Mouse (Mus musculus): ENCODE results near the gene Mvd.

Gene Mvd

DNA sequence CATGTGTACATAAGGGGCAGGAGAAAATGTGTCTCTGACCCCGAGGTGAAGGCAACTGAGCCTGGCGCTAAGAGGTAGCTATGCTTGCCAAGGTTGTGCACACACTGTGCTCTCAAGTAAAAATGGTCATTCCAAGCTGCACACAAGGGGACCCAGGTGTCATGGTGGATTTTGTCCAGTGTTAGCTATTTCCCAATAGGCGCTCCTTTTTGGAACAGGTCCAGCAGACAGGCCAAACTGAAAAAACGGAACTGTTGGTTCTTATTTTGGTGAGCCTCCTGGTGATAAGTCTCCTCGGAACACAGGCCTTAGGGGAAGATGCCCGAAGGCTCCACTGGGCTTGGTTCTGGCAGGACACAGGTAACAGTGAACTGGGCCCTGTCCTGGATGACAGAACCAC lies 11.2 kb upstream of the Mvd start:
- DNase-seq = peak in 1 of 2 experiments; percentile 49

DNA sequence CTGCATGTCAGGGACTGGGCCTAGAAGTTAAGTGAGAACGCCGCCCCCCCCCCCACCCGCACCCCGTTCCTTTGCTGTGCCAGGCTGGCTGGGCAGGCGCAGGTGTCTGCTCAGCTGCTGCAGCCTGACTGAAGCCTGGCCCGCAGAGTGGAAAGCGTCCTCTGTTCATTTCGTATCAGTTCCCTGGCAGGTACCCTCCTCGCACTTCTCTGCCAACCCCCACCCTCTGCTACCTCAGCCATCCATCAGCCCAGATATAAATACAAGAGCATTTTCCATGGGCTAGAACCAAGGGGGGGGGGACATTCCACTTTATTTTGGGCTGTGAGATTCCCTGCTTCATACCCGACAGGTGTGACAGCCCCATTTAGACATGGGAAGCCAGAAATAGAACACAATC lies 8.9 kb upstream of the Mvd start:
- DNase-seq = no peak

DNA sequence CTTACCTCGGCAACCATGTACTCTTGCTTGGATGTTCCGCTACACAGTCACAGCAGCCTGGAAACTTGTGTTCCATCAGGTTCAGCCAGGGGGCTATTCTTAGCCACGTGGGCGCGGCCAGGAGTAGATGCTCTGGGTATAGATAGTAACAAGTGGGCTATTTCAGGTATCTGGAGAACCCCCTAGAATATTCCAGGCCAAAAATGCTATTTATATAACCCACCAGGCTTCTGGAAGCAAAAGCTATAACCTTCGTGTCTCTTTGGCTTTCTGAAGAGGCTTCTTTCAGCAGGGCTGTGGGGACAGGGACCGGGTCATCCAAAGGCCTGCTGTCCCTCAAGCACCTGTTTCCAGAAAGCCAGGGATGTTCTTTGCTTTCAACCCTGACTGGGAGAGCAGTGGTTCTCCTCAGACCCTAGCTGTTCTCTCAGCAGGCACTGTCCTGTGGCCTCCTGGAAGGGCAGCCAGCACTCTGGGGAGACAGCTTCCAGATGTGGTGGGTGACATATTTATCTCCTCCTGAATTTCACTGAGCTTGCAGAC lies 8.0 kb upstream of the Mvd start:
- DNase-seq = no peak

DNA sequence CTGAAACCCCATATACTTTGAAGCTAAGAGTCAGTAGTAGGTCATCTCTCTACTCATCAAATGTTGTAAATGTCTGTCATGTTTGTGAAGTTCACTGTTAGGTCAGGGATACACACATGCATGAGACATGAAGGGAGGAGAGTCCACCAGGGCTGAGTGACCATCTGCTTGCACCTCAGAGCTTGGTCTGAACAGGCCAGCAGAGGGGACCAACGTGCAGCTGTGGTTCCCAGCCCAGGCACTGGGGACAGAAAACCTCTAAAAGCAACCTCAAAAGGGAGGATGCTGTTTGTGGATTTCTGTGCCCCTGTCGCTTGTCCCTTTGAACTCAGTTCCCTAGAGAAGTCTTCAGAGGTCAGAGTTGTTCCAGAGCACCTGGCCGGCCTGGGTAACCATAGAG lies 2.0 kb upstream of the Mvd start:
- DNase-seq = no peak

DNA sequence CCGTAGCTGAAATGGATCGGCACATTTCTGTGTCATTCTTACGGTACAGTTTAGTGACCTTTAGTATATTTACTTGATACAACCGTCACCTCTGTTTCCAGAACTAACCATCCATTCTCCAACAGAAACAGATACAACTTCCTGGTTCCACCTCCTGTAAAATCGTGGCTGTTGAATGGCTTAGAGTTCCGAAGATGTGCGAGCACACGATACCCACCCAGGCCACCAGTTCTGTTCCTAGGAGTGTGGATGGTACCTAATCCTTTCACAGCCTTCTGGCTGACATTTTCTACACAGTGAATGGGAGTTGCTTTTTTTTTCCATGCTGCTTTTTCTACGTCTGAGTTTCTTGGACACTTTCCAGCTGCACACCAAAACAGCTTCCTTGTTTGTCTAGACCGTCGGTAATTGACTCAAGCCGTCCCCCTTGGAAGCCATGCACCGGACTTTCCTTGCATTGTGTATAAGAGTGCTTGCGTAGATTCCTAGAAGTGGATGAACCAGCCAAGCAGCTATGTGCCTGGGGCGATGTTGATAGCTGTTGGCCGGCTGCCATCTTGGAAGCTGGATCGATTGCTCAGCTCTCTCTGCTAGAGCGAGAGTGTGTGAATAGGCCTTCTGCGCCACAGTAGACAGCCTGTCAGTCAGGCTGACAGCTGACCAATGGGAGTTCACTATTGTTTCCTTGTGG lies 981 bp upstream of the Mvd start:
- DNase-seq = peak; percentile 94

DNA sequence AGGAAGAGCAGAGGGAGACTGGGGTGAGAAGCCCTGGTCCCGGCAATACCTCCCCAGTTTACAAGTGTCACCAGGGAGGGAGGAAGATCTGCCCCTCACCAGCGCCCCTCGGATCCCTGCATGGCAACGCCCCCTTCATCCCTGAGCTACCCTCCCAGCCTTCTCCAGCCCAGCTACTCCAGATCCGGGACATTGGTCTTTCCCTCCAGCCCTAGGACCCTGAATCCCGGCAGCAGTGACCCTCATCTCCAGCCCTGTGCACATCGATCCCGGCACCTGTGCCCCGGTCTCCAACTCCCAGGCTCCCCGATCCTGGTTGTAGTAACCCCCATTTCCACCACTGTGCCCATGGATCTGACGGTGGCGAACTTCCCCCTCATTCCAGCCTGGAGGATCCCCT lies 441 bp downstream of the Mvd start:
- peak in 1 of 2 experiments; percentile 51 for DNase-seq

DNA sequence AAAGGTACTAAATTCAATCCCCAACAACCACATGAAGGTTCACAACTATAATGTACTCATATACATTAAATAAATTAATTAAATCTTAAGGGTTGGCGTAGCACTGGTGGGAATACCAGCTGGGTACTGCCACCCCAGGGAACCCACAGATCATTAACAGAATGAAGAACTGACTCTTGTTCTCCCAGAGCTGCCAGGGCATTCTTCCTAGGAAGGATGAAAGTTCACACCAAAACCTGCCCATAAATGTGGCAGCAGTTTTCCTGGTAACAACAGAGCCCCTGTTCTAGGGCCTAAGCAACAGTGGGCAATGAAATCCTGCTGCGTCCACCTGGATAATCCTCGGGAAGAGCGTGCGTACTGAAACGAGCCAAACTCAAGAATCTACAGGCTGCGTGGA lies 866 bp downstream of the Mvd start:
- no peak for DNase-seq

DNA sequence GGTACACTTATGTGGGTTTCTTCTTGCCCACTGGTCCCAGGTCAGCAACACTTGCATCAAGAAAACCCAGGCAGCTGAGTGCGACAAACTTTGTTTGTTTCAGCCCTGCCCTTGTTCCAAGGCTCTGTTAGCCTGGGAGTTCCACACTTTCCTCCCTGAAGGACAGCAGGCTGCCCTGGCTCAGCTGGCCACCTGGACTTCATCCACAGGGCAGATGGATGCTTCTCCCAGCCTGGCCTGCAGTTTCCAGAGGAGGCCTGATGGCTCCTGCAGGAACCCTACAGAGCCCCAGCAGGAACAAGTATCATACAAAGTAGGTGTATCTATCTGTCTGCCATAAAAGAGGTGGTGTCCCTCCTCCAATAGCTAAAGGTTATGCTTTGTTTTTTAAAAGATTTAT lies 1.9 kb downstream of the Mvd start:
- peak; percentile 58 to 71 for DNase-seq

DNA sequence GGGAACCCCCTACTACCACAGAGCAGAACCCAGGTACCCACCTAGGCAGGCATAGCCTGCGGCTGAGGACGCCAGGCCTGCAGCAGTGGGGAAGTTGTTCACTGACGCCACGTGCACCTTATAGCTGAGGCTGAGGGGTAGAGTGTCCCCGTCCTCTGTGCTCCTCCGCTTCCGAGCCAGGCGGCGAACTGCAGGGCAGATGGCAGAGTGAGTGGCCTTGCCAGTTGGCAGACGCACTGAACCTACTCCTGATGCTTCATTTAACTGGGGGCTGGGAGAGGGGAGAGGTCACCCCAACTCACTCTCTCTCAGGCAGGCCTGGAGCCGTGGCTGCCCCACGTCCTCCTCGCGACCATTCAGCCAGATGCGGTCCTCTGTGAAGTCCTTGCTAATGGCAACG lies 3.9 kb downstream of the Mvd start:
- DNase-seq = peak; percentile 88 to 92

DNA sequence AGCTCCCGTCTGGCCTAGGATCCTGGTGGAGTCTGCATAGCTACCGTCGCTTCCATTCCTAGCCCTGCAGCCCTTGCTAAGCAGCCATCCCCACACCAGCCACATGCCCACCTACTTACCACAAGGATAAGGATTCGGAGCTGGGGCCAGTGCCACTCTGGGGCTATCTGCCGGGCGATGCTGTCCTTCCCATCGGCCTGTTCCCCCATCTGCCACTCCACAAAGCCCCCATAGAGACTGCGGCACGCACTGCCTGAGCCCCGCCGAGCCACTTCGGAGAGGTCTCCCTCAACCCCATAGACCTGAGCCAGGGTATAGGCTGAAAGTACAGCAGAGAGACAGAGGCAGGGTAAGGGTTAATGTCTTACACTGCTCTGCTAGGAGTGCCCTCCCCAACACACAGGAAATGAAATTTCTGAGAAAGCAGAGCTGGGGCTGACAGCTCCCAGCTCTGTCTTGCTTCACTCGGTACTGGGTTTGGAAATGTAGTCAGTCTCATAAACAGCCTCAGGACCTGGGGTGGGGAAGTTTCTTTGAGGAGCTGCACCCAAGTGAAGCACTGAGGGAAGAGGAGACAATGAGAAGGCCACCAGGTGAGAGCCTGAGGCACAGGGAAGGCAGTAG lies 5.4 kb downstream of the Mvd start:
- no peak for DNase-seq

DNA sequence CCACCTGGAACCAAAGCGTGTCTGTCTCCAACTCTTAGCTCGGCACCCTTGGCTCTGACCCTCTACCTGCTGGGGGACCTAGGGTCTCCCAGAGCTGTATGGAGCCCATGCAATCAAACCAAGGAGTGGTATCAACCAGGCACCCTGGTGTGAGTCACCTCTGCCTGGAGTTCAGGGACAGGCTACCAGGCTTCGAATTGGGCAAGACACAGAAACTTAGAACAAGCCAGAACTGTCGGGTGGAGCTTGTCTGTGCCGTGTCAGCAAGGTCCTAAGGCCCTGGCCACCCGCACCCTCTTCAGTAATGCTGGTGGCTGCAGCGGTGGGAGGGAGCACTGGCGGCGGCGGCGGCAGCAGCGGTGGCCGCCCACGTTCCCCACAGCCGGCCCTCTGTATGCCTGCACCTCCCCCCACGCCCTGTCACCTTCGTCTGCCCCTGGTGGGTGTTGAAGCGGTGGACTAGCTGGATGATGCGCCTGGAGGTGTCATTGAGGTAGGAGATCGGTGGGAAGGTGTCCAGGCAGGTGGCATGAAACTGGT lies 6.6 kb downstream of the Mvd start:
- no peak for DNase-seq

DNA sequence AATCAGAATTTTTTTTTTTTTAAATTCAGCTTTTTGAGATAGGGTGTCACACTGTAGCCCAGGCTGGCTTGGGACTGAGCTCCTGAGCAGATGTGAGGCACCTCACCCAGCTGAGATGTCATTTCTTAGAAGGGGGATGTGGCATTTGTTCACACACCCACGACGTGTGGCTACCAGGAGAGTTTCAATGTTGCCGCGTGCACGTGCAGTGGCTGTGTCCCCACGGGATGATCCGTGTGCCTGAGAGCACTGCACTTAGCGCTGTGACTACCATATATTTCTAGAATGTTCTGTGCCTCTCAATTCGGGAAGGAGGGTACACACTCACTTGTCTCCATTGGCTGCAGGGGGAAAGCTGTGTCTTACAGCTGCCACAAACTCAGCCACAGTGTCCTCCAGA lies 7.1 kb downstream of the Mvd start:
- DNase-seq = no peak

DNA sequence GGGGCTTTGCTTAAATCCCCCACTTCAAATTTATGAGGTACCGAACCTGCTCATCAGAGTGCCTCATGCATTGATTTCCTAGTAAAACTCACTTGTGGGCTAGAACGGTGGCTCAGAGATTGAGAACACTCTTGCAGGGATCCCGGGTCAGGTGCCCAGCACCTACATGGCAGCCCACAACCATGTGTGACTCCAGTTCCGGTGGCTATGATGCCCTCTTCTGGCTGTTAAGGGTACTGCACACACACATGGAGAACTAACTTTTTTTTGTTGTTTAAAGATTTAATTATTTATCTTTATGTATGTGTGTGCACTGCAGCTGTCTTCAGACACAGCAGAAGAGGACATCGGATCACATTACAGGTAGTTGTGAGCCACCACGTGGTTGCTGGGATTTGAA lies 7.8 kb downstream of the Mvd start:
- no peak for DNase-seq

DNA sequence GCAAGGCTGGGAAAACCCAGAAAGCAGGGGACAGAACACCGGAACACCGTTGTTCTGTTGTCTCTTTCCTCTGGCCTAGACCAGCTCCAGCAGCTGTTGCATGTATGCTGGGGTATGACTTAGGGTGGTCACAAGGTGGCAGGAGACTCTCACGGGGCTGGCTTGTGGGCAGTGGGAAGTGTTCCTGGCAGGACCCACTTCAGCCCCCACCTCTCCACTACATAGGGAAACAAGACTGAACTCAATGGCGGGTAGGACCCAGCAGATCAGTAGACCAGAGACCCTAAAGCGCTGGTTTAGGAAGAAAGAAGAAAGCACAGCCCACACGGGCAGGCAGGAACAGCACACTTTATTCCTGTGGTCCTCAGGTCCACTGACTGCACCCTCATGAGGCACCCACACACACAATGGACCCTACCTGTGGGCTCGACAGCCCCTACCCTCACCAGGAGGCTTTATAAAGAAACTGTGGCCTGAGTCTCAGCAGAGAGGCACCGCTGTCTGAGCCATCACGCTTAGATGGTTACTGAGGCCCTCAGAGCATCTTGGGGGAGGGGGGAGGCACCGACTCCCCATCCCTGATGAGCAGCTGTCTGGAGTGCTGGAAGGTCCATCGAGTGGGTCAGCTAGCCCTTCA lies 9.8 kb downstream of the Mvd start:
- peak in 1 of 2 experiments; percentile 37 for DNase-seq

DNA sequence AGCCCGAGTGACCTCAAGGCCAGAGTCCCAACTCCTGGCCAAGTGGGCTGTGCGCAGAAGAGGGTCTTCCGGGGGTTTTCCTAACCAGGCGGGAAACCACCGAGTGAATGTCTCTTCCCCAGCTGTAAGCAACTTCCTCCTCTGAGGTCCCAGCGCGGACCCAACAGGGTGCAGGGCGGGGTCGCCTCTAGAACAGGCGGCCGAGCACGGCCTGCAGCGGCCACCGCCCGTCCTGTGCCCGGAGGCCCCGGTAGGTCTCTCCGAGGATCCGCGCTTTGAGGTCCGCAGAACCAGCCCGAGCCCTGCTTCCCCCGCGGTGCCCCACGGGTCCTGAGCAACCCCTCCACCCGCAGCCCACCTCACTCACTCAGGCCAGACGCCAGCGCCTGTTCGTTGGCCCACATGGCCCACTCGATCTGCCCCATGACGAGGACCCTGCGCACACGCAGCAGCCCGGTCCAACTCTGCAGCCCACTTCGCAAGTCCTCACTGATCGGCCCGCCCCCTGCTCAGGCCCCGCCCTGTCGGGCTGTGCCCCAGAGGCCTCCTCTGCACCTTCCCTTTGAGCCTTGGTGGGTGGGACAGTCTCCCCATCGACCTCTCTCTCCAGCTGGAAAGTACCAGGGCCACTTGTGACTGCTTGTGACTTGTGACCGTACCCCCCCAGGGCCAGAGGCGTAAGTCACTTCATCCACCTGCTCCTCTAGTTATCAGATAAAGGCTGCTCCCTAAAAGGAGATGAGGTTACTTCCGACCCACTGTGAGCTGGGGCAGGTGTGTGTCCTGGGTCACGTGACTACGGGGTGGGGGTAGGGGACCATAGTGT lies 10.6 kb downstream of the Mvd start, which contains the start of gene Cyba:
Gene Cyba (minus strand): TSS at position 488 of the 826 bp plus-strand sequence.
- DNase-seq = peak; percentile 50 to 57

DNA sequence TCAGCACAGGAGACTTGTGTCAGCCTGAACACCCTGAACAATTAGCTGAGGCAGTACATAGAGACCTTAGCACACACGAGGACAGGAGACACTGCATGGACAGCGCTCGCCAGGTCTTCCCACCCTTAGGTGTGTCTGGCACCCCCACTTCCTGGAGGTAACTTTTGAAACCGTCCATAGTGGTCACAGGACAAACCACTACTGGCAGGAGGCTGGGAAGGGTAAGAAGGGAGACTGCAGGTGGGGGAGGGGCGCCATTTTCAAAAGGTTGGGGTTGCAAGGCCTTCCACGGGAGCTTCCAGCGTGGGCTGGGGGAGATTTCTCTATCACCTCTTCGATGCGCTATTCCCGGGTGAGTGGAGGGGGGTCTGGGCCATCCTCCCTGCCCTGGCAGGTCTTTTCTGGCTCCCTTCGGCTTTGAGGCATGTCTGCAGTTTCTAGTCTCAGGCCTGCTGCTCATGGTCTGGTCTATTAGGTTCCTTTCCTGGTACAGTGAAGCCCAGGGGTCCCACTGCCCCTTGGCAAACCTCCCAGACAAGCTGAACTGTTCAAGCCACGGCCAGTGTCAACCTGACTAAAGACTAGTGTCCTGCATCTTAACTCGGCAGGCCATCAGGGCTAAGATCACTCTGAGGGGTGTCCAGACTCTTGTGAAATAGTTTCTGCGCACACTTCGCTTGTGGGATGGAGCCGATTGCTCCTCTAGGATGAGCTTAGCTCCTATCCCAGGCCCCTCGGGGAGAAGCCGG lies 11.4 kb downstream of the Mvd start:
- peak; percentile 64 to 66 for DNase-seq

DNA sequence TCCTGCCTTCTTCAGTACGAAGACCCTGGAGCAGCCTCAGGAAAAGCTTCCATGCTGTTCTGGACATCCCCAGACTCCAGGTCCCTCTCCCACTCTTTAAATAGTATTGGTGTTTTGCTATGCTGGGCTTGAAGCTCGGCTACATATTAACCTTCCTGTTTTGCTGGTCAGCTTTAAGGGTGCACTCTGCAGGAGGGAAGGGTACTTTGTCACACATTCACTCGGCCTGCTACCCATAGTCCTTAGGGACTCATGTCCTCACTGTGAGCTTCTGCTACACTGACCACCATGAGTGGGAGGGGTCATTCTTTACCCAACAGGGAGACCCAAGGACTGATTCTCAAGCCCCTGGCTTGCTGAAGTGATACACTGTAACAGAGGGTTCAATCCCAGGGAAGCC lies 12.6 kb downstream of the Mvd start:
- DNase-seq = no peak

DNA sequence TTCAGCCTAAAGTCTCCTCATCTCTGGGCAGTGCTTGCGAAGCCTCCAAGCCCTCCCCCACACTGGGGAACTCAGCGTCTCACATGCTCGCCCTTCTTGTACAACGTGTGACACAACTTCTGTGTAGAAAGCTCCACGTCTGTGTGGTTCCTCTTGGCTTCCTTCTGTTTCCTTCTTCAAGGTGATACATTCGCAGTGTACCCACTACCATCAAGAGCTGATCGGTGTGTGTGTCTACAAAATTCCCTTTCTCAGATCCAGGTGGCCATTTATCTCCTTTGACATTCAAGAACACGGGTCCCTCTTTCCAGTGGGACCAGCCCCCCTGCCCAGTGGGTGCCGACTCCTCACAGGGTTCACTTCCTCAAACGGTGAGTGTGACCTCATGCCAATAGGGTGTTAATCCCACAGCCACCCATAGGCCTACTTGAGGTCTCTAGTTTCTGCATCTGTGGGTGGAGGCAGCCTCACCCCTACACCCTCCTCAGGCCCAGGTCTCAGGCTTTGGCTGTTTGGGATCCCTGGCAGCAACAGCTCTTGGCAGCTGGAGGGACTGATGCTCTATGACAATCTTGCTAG lies 13.1 kb downstream of the Mvd start:
- DNase-seq = no peak

DNA sequence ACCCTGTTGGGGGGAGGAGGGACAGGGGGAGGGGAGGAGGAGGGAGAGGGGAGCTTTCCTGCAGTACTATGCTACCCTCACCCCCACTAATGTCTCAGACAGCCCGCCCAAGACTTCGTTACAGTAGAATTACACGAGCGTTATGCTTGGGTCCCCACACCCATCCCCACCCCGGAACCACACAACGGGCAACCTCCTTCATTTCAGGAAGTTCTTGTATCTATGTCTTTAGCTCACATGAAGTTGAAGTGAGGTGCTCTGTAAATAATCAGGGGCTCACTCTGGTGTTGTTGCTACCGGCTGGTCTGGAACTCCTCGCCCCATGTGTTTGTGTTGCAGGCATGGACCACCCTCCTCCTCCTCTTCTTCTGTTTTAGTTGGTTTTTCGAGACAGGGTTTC lies 15.1 kb downstream of the Mvd start:
- no peak for DNase-seq

DNA sequence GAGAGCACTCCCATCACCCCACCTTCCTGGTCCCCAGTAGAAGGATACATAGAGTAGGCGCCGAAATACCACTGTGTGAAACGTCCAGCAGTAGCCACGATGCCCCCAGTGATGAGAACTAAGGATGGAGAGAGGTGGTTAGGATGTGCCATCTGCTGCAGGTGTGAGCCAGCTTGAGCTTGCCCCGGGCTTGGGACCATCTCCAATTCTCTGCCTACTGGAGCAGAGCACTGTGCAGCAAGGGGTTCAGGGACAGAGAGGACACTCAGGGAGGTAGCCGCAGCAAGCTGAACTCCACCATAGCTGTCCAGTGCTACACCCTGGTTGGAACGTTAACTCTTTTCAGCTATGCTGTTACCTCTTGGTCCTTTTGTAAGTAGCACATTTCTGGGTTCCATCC lies 15.6 kb downstream of the Mvd start:
- peak; percentile 74 to 75 for DNase-seq

DNA sequence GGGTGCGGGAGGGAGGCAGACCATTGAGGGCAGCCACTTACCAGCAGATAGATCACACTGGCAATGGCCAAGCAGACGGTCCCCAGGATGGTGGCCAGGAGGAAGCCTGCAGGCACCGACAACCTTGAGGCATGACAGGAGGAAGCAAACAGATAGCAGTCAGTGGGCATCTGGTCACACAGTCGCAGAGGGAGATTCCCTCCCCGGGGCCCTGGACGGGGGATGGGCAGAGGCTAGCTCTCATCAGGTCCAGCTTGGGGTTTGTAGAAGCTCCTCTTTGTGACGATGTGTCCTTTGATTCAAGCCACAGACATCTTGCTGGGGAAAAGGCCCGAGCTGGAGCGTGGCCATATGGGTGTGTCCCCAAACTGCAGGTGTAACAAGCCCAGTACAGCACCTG lies 17.1 kb downstream of the Mvd start:
- DNase-seq = peak in 1 of 2 experiments; percentile 45

DNA sequence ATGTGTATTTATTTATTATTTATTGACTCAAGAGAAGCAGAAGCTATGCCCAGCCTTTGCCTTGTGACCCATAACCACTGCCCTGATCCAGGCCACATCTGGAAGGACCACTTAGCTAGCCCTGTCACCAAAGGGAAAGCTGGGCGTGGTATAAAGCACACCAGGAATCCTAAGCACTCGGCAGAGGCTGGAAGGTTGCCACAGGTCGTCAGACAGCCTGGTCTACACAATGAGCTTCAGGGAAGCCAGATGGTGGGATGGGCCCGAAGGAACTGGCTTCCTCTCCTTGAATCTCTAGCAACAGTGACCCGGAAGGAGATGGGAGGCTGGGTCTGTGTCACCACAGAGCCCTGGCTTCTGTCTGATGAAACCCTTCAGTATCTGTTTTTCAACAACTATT lies 19.6 kb downstream of the Mvd start:
- DNase-seq = peak; percentile 78 to 79
